Mouse (Mus musculus): ENCODE results near the gene P2rx7.
"Not testable (repeated sequence)": the region's sequence is repeated elsewhere in the genome, so short reads cannot be mapped to it uniquely, and the experiment has no call there.

Gene P2rx7

GRCm38 (mm10) chr5:122646050-122646449 is 2.3 kb downstream of the P2rx7 start:
- in situ Hi-C loops (cut with MseI, MboI): no loop called here

- in situ Hi-C loops (cut with MseI, MboI): no loop called here
These were observed 3.7 kb downstream of the P2rx7 start for GRCm38 (mm10) chr5:122647256-122647924.

- in situ Hi-C loops (cut with MseI, MboI): not testable (repeated sequence)
These were observed 4.3 kb downstream of the P2rx7 start for GRCm38 (mm10) chr5:122647952-122648374.

GRCm38 (mm10) chr5:122649264-122649663 is 5.6 kb downstream of the P2rx7 start:
- in situ Hi-C loops (cut with MseI, MboI): no loop called here

- in situ Hi-C loops (cut with MseI, MboI): no loop called here
These were observed 6.4 kb downstream of the P2rx7 start for GRCm38 (mm10) chr5:122650100-122650499.

- in situ Hi-C loops (cut with MseI, MboI): no loop called here
These were observed 8.8 kb downstream of the P2rx7 start for GRCm38 (mm10) chr5:122652506-122652905.

- in situ Hi-C loops (cut with MseI, MboI): no loop called here
These were observed 9.4 kb downstream of the P2rx7 start for GRCm38 (mm10) chr5:122653112-122653445.

GRCm38 (mm10) chr5:122653446-122654267 is 9.9 kb downstream of the P2rx7 start:
- in situ Hi-C loops (cut with MseI, MboI): no loop called here

GRCm38 (mm10) chr5:122654268-122654573 is 10.5 kb downstream of the P2rx7 start:
- in situ Hi-C loops (cut with MseI, MboI): no loop called here

GRCm38 (mm10) chr5:122656808-122657207 is 13.1 kb downstream of the P2rx7 start:
- in situ Hi-C loops (cut with MseI, MboI): no loop called here

- in situ Hi-C loops (cut with MseI, MboI): no loop called here
These were observed 18.8 kb downstream of the P2rx7 start for GRCm38 (mm10) chr5:122662501-122662900.

GRCm38 (mm10) chr5:122665036-122665435 is 21.3 kb downstream of the P2rx7 start:
- in situ Hi-C loops (cut with MseI, MboI): no loop called here

GRCm38 (mm10) chr5:122668981-122669897 is 25.5 kb downstream of the P2rx7 start:
- in situ Hi-C loops (cut with MseI, MboI): no loop called here

- in situ Hi-C loops (cut with MseI, MboI): not testable (repeated sequence)
These were observed 27.9 kb downstream of the P2rx7 start for GRCm38 (mm10) chr5:122671641-122672040.

- in situ Hi-C loops (cut with MseI, MboI): no loop called here
These were observed 28.6 kb downstream of the P2rx7 start for GRCm38 (mm10) chr5:122672298-122672697.

- in situ Hi-C loops (cut with MseI, MboI): no loop called here
These were observed 32.3 kb downstream of the P2rx7 start for GRCm38 (mm10) chr5:122676002-122676401.

GRCm38 (mm10) chr5:122677983-122678382 is 34.3 kb downstream of the P2rx7 start:
- in situ Hi-C loops (cut with MseI, MboI): no loop called here

GRCm38 (mm10) chr5:122679881-122680280 is 36.2 kb downstream of the P2rx7 start:
- in situ Hi-C loops (cut with MseI, MboI): no loop called here

- in situ Hi-C loops (cut with MseI, MboI): no loop called here
These were observed 37.6 kb downstream of the P2rx7 start for GRCm38 (mm10) chr5:122681276-122681675.

- in situ Hi-C loops (cut with MseI, MboI): no loop called here
These were observed 40.2 kb downstream of the P2rx7 start for GRCm38 (mm10) chr5:122683926-122684325.

- in situ Hi-C loops (cut with MseI, MboI): no loop called here
These were observed 43.7 kb downstream of the P2rx7 start for GRCm38 (mm10) chr5:122687391-122687790.

- in situ Hi-C loops (cut with MseI, MboI): no loop called here
These were observed 45.4 kb downstream of the P2rx7 start for GRCm38 (mm10) chr5:122689153-122689552.
